Mouse (Mus musculus): Measurements from ENCODE around the gene Rplp1.

Rplp1 gene

GRCm38 (mm10) chr9:61877373-61878112, 36.8 kb downstream of the Rplp1 start:
- DNase-seq (ENCODE audit: low spot score in 2 of 2) = no peak

- DNase-seq (ENCODE audit: low spot score in 2 of 2) = no peak
Observed at GRCm38 (mm10) chr9:61873325-61873724, 41.0 kb downstream of the Rplp1 start.

- DNase-seq (ENCODE audit: low spot score in 2 of 2) = no peak
Observed at GRCm38 (mm10) chr9:61872246-61872941, 41.9 kb downstream of the Rplp1 start.

- DNase-seq (ENCODE audit: low spot score in 2 of 2) = no peak
Observed at GRCm38 (mm10) chr9:61871839-61872238, 42.5 kb downstream of the Rplp1 start.

- no peak for DNase-seq (ENCODE audit: low spot score in 2 of 2)
Observed at GRCm38 (mm10) chr9:61867659-61868058, 46.7 kb downstream of the Rplp1 start.

All from natural killer cell, adult 2 months (primary cell).